Mouse (Mus musculus) limb, embryonic 14.5 days (tissue): ENCODE data around the gene Mdp1. TPM values are rescaled to one million over a fixed set of nuclear protein-coding genes. Genes with fewer than 3 reads are reported as not detected.

Source experiments
- ATAC-seq: fragments of 200-750 bp; cut with Nextera tagmentation; 2 replicates; pipeline ENCODE4 v1.8.0; 2017; ENCODE audit warnings: low read depth, moderate number of reproducible peaks, moderate TSS enrichment; ENCODE audit not compliant: low FRiP score
- DNase-seq: peaks from one replicate; pipeline ENCODE4 v3.0.0-alpha.2; 2015; ENCODE audit warnings: low spot score
- H3K27ac ChIP-seq: fragments of 300-500 bp; sonication (generic); replicated peaks from 2 replicates; pipeline ENCODE4 v1.5.1; 2014; ENCODE audit warnings: low read depth, mild to moderate bottlenecking, low read length, moderate library complexity, mixed read lengths
- H3K27me3 ChIP-seq: fragments of 300-500 bp; sonication (generic); 2 replicates; pipeline ENCODE4 v1.6.1; 2014; ENCODE audit warnings: low read length, mixed read lengths; ENCODE audit not compliant: control insufficient read depth, insufficient read depth
- H3K36me3 ChIP-seq: fragments of 300-500 bp; sonication (generic); 2 replicates; pipeline ENCODE4 v1.6.1; 2014; ENCODE audit warnings: mild to moderate bottlenecking, low read length, moderate library complexity, mixed read lengths; ENCODE audit not compliant: control insufficient read depth, insufficient read depth
- H3K4me1 ChIP-seq: fragments of 300-500 bp; sonication (generic); 2 replicates; pipeline ENCODE4 v1.6.1; 2014; ENCODE audit warnings: antibody characterized with exemption, low read length, mixed read lengths; ENCODE audit not compliant: control insufficient read depth, insufficient read depth
- H3K4me2 ChIP-seq: fragments of 300-500 bp; sonication (generic); replicated peaks from 2 replicates; pipeline ENCODE4 v1.6.1; 2014; ENCODE audit warnings: low read depth, mild to moderate bottlenecking, low read length, moderate library complexity; ENCODE audit not compliant: severe bottlenecking
- H3K4me3 ChIP-seq: fragments of 300-500 bp; sonication (generic); replicated peaks from 2 replicates; pipeline ENCODE4 v1.5.1; 2014; ENCODE audit warnings: low read length
- H3K9ac ChIP-seq: fragments of 300-500 bp; sonication (generic); 2 replicates; pipeline ENCODE4 v1.6.1; 2014; ENCODE audit warnings: mild to moderate bottlenecking, low read depth, low read length, moderate library complexity; ENCODE audit not compliant: severe bottlenecking
- H3K9me3 ChIP-seq: fragments of 300-500 bp; sonication (generic); 2 replicates; pipeline ENCODE4 v1.6.1; 2016; ENCODE audit warnings: low read length; ENCODE audit not compliant: control insufficient read depth
- POLR2A ChIP-seq: fragments of 200-500 bp; IDR thresholded peaks from 2 replicates; pipeline ENCODE4 v1.8.0; 2012; ENCODE audit warnings: inconsistent platforms, mild to moderate bottlenecking, moderate library complexity, borderline replicate concordance; ENCODE audit not compliant: insufficient read depth, insufficient read length; ENCODE audit errors: extremely low read depth
- WGBS: fragments of 180-500 bp; shearing (Covaris S2); extraction: QIAGEN DNeasy Blood & Tissue Kit; methylation state at CpG from one replicate; pipeline ENCODE4 v1.1.7; 2014; 5-methylcytosine and 5-hydroxymethylcytosine counted together
- polyA plus RNA-seq, 2 experiments: library from polyadenylated mRNA; depleted of rRNA in 1 of 2; stranded (reverse) in 1 of 2; unstranded in 1 of 2; fragments of >200 nt; fragmentation: Nextera tagmentation in 1 of 2; extraction: Ambion mirVana in 1 of 2; gene quantifications; 2 replicates each; pipeline versions ENCODE4 v1.2.1 to v1.2.3; 2012 to 2014

Gene Mdp1
- polyA plus RNA-seq, 2 experiments = 49.7 to 53.7 TPM

GRCm38 (mm10) chr14:55697226-55697625 is 36.9 kb upstream of the Mdp1 start:
- no peak for TF ChIP-seq POLR2A
- no peak overlapping the region for H3K4me3 ChIP-seq
- H3K27ac ChIP-seq = no peak overlapping the region
- no peaks in the 10 kb centered on the region for H3K36me3 ChIP-seq
- WGBS = 85% methylated on average over 4 of the region's 4 CpGs
- no peak overlapping the region for H3K9ac ChIP-seq
- no peak overlapping the region for H3K4me2 ChIP-seq
- H3K4me1 ChIP-seq = no peaks in the 10 kb centered on the region
- ATAC-seq = no peak
- DNase-seq = no peak
- H3K27me3 ChIP-seq = no peaks in the 10 kb centered on the region
- no peaks in the 10 kb centered on the region for H3K9me3 ChIP-seq

- Histone ChIP-seq H3K4me1 (no peaks in the 10 kb centered on the region), H3K36me3 (no peaks in the 10 kb centered on the region), H3K9ac (no peak overlapping the region), H3K27me3 (no peaks in the 10 kb centered on the region), H3K9me3 (no peaks in the 10 kb centered on the region), H3K4me2 (no peak overlapping the region), H3K4me3 (no peak overlapping the region), H3K27ac (no peak overlapping the region)
- no peak for DNase-seq
- ATAC-seq = no peak
- no peak for TF ChIP-seq POLR2A
- 70% methylated on average over 10 of the region's 10 CpGs for WGBS
These were observed 29.1 kb upstream of the Mdp1 start for GRCm38 (mm10) chr14:55689433-55689832.

- Histone ChIP-seq H3K4me2 (peak overlapping the region; percentile 66), H3K27me3 (no peaks in the 10 kb centered on the region), H3K9ac (peak overlapping the region; percentile 74; the same call in 1 of the 2 replicates), H3K9me3 (no peaks in the 10 kb centered on the region), H3K4me1 (peaks cover 3% of the 10 kb centered on the region; the same call in 1 of the 2 replicates), H3K27ac (peak overlapping the region; percentile 85), H3K4me3 (peak overlapping the region; percentile 74), H3K36me3 (peaks cover 36% of the 10 kb centered on the region)
- DNase-seq = no peak
- no peak; the same call in 1 of the 2 replicates for ATAC-seq
- no peak for TF ChIP-seq POLR2A
- WGBS = 14% methylated on average over 3 of the region's 3 CpGs
These were observed 21.8 kb upstream of the Mdp1 start for GRCm38 (mm10) chr14:55682118-55682493.

- 0 out of 2 replicates have a peak, but pooled peaks have one; percentile 39 for TF ChIP-seq POLR2A
- DNase-seq (peak; percentile 97), ATAC-seq (peak; percentile 97)
- H3K4me1 ChIP-seq = peaks cover 3% of the 10 kb centered on the region; the same call in 1 of the 2 replicates
- H3K9ac ChIP-seq = peak within 1 kb of the TSS; percentile 74
- no peaks in the 10 kb centered on the region for H3K9me3 ChIP-seq
- peak within 1 kb of the TSS; percentile 66 for H3K4me2 ChIP-seq
- WGBS = under 1% methylated on average over 60 of the region's 66 CpGs
- H3K36me3 ChIP-seq = peaks cover 43% of the 10 kb centered on the region
- no peaks in the 10 kb centered on the region for H3K27me3 ChIP-seq
- H3K4me3 ChIP-seq = peak within 1 kb of the TSS; percentile 74
- H3K27ac ChIP-seq = peak within 1 kb of the TSS; percentile 85
These were observed 21.1 kb upstream of the Mdp1 start, which contains the start of gene Tinf2 for GRCm38 (mm10) chr14:55681160-55682117. Tinf2 (minus strand) TSS chr14:55681820.

GRCm38 (mm10) chr14:55677615-55678014 is 17.3 kb upstream of the Mdp1 start:
- no peak for TF ChIP-seq POLR2A
- 80% methylated on average over 4 of the region's 4 CpGs for WGBS

More at GRCm38 (mm10) chr14:55677615-55678014, 17.3 kb upstream of the Mdp1 start:
- H3K4me3 ChIP-seq = no peak overlapping the region
- H3K9me3 ChIP-seq = no peaks in the 10 kb centered on the region
- H3K4me2 ChIP-seq = no peak overlapping the region
- peaks cover 9% of the 10 kb centered on the region for H3K4me1 ChIP-seq
- no peak overlapping the region for H3K9ac ChIP-seq
- DNase-seq (no peak), ATAC-seq (no peak)
- peaks cover 58% of the 10 kb centered on the region for H3K36me3 ChIP-seq
- H3K27ac ChIP-seq = no peak overlapping the region
- no peaks in the 10 kb centered on the region for H3K27me3 ChIP-seq
